ENCODE assay signal across 21 mouse cellular contexts in genomic region chr2:148896219-148896618, GRCm38 (mm10). TPM values are rescaled to one million over a fixed set of nuclear protein-coding genes. Genes with fewer than 3 reads are reported as not detected.
DNase-seq lines count a peak whose midpoint lies in the region; ATAC-seq and TF ChIP-seq lines count a peak whose summit lies in the region.
"Had no signal": no experiment of that assay in that cellular context is flagged by ENCODE, and none has a peak within 500 bp of the region (broad histone marks: within the 10 kb centered on the region; RNA-seq: fewer than 3 reads in every experiment).

No protein-coding gene starts in this region.

- no peaks in the 10 kb centered on the region for H3K4me1 ChIP-seq in limb, embryonic 11.5 days (ENCODE audit: control insufficient read depth, insufficient read depth, low read length)
- H3K4me1 ChIP-seq in limb, embryonic 10.5 days, result no peaks in the 10 kb centered on the region
- no peaks in the 10 kb centered on the region for H3K4me1 ChIP-seq in limb, embryonic 15.5 days
- H3K4me1 ChIP-seq in hindbrain, postnatal 0 days (ENCODE audit: insufficient read depth, low read length), result no peaks in the 10 kb centered on the region
- H3K4me1 ChIP-seq: forebrain, embryonic 15.5 days; hindbrain, embryonic 13.5 days; intestine, embryonic 15.5 days had no signal

- no peak overlapping the region for H3K9ac ChIP-seq in limb, embryonic 11.5 days (ENCODE audit: low read length)
- no peak overlapping the region for H3K9ac ChIP-seq in limb, embryonic 15.5 days
- H3K9ac ChIP-seq in hindbrain, postnatal 0 days (replicated peaks; ENCODE audit: low read length), result no peak overlapping the region
- H3K9ac ChIP-seq: forebrain, embryonic 15.5 days; hindbrain, embryonic 13.5 days; intestine, embryonic 15.5 days had no signal

- H3K4me3 ChIP-seq in gastrocnemius, adult 2 months, result no peak overlapping the region
- H3K4me3 ChIP-seq in limb, embryonic 11.5 days (ENCODE audit: low read depth, low read length), result no peak overlapping the region
- H3K4me3 ChIP-seq in limb, embryonic 10.5 days, result no peak overlapping the region
- H3K4me3 ChIP-seq in limb, embryonic 15.5 days, result no peak overlapping the region
- H3K4me3 ChIP-seq in hindbrain, postnatal 0 days (ENCODE audit: low read length), result no peak overlapping the region
- H3K4me3 ChIP-seq: forebrain, embryonic 15.5 days; heart, adult 2 months; hindbrain, embryonic 13.5 days; intestine, embryonic 15.5 days had no signal

- WGBS in limb, embryonic 11.5 days, result 92% methylated on average over 1 of the region's 1 CpGs
- WGBS in limb, embryonic 10.5 days, result 87% methylated on average over 1 of the region's 1 CpGs
- WGBS in limb, embryonic 15.5 days, result 83% methylated on average over 1 of the region's 1 CpGs
- WGBS in hindbrain, postnatal 0 days, result 79% methylated on average over 1 of the region's 1 CpGs

- ATAC-seq in limb, embryonic 11.5 days (ENCODE audit: insufficient number of reproducible peaks, low FRiP score, low TSS enrichment, low read depth), result peak; percentile 63
- ATAC-seq in limb, embryonic 15.5 days (ENCODE audit: insufficient number of reproducible peaks, low FRiP score, low TSS enrichment, low read depth), result peak; percentile 65; the same call in 1 of the 2 replicates
- no peak for ATAC-seq in hindbrain, postnatal 0 days
- ATAC-seq: forebrain, embryonic 15.5 days; intestine, embryonic 15.5 days had no signal

- no peaks in the 10 kb centered on the region for H3K36me3 ChIP-seq in limb, embryonic 11.5 days (ENCODE audit: control insufficient read depth, insufficient read depth, low read length)
- no peaks in the 10 kb centered on the region for H3K36me3 ChIP-seq in limb, embryonic 10.5 days
- no peaks in the 10 kb centered on the region for H3K36me3 ChIP-seq in limb, embryonic 15.5 days
- H3K36me3 ChIP-seq in hindbrain, postnatal 0 days (ENCODE audit: insufficient read depth, low read length), result no peaks in the 10 kb centered on the region
- H3K36me3 ChIP-seq: forebrain, embryonic 15.5 days; hindbrain, embryonic 13.5 days; intestine, embryonic 15.5 days had no signal

- TF ChIP-seq CTCF in gastrocnemius, adult 2 months (IDR thresholded peaks at IDR 0.05), result no peak
- no peak for TF ChIP-seq CTCF in hindbrain, postnatal 0 days (IDR thresholded peaks at IDR 0.05; ENCODE audit: low read depth)

- H3K27me3 ChIP-seq in limb, embryonic 11.5 days (ENCODE audit: control insufficient read depth, insufficient read depth, low read length), result no peaks in the 10 kb centered on the region
- no peaks in the 10 kb centered on the region for H3K27me3 ChIP-seq in limb, embryonic 10.5 days (ENCODE audit: low read depth, poor library complexity, severe bottlenecking)
- H3K27me3 ChIP-seq in limb, embryonic 15.5 days, result no peaks in the 10 kb centered on the region
- H3K27me3 ChIP-seq in hindbrain, postnatal 0 days (ENCODE audit: insufficient read depth, low read length), result no peaks in the 10 kb centered on the region
- H3K27me3 ChIP-seq: forebrain, embryonic 15.5 days; hindbrain, embryonic 13.5 days; intestine, embryonic 15.5 days had no signal

- H3K27ac ChIP-seq in gastrocnemius, adult 2 months, result peak overlapping the region; percentile 56
- no peak overlapping the region for H3K27ac ChIP-seq in limb, embryonic 11.5 days (replicated peaks; ENCODE audit: low read depth, low read length)
- no peak overlapping the region for H3K27ac ChIP-seq in limb, embryonic 10.5 days
- no peak overlapping the region for H3K27ac ChIP-seq in limb, embryonic 15.5 days
- H3K27ac ChIP-seq in hindbrain, postnatal 0 days, result no peak overlapping the region
- H3K27ac ChIP-seq: forebrain, embryonic 15.5 days; heart, adult 2 months; hindbrain, embryonic 13.5 days; intestine, embryonic 15.5 days had no signal

- intact Hi-C loops in gastrocnemius, adult 2 months (cut with DNase I), result no loop called here

- DNase-seq in gastrocnemius, adult 2 months, result peak; percentile 31
- DNase-seq in gastrocnemius, adult 8-10 months (ENCODE audit: low spot score in 2 of 2), result no peak
- no peak for DNase-seq in limb, embryonic 11.5 days (ENCODE audit: low spot score)
- DNase-seq in limb, embryonic 10.5 days (ENCODE audit: low spot score), result no peak
- no peak for DNase-seq in hindbrain, postnatal 0 days (ENCODE audit: low spot score)
- DNase-seq: adrenal gland, postnatal 25 days; cerebellum, adult 18-20 months; cerebellum, adult 9-11 months; cerebellum, postnatal 36 days; gastrocnemius, postnatal 36 days; heart, adult 2 months had no signal

- H3K4me2 ChIP-seq in limb, embryonic 11.5 days (ENCODE audit: low read depth, severe bottlenecking), result no peak overlapping the region
- no peak overlapping the region for H3K4me2 ChIP-seq in limb, embryonic 15.5 days
- H3K4me2 ChIP-seq in hindbrain, postnatal 0 days (ENCODE audit: low read depth, low read length), result no peak overlapping the region
- H3K4me2 ChIP-seq: forebrain, embryonic 15.5 days; heart, embryonic 11.5 days; hindbrain, embryonic 13.5 days; intestine, embryonic 15.5 days had no signal

- no peaks in the 10 kb centered on the region for H3K9me3 ChIP-seq in limb, embryonic 11.5 days (ENCODE audit: control insufficient read depth, low read length)
- H3K9me3 ChIP-seq in limb, embryonic 10.5 days (replicated peaks), result no peaks in the 10 kb centered on the region
- H3K9me3 ChIP-seq in limb, embryonic 15.5 days, result no peaks in the 10 kb centered on the region
- no peaks in the 10 kb centered on the region for H3K9me3 ChIP-seq in hindbrain, postnatal 0 days (ENCODE audit: low read length)
- H3K9me3 ChIP-seq: forebrain, embryonic 15.5 days; hindbrain, embryonic 13.5 days; intestine, embryonic 15.5 days had no signal

RNA-seq across cellular contexts. Expression of gene Cst3, which starts 20.7 kb away (rescaled TPM):
- 100 to 1,000 TPM; 519 to 664 TPM for total RNA-seq in gastrocnemius, adult 2 months (2021)
- total RNA-seq in gastrocnemius, adult 8-10 months (2022), result 100 to 1,000 TPM; 477 to 640 (median 523) TPM
- polyA plus RNA-seq in limb, embryonic 11.5 days (2014; fragmentation: Nextera tagmentation; extraction: Ambion mirVana), result 246 and 272 TPM in 2 replicates
- 209 and 241 TPM in 2 replicates for polyA plus RNA-seq in limb, embryonic 10.5 days (2016; fragmentation: Nextera tagmentation; extraction: Ambion mirVana)
- polyA plus RNA-seq in limb, embryonic 15.5 days (2015; fragmentation: Nextera tagmentation; extraction: Ambion mirVana), result 548 and 588 TPM in 2 replicates
- 787 and 928 TPM in 2 replicates for total RNA-seq in hindbrain, postnatal 0 days (2014; rRNA removed)
- polyA plus RNA-seq in hindbrain, postnatal 0 days (2015; fragmentation: Nextera tagmentation; extraction: Ambion mirVana), result 1,585 and 1,721 TPM in 2 replicates

RNA-seq across cellular contexts. Expression of gene 9230104L09Rik, which starts 31.4 kb away (rescaled TPM):
- 1 to 10 TPM in 1 of 2 experiments, not detected in 1; 1.3 TPM for total RNA-seq in gastrocnemius, adult 2 months (2021)
- total RNA-seq in gastrocnemius, adult 8-10 months (2022), result 1 to 10 TPM in 3 of 4 experiments, under 1 TPM in 1; 0.47 to 2.8 (median 1.9) TPM
- polyA plus RNA-seq in limb, embryonic 11.5 days (2014; fragmentation: Nextera tagmentation; extraction: Ambion mirVana), result not detected in 2 replicates
- not detected in 2 replicates for polyA plus RNA-seq in limb, embryonic 10.5 days (2016; fragmentation: Nextera tagmentation; extraction: Ambion mirVana)
- not detected in 2 replicates for polyA plus RNA-seq in limb, embryonic 15.5 days (2015; fragmentation: Nextera tagmentation; extraction: Ambion mirVana)
- not detected in 2 replicates for total RNA-seq in hindbrain, postnatal 0 days (2014; rRNA removed)
- not detected in 2 replicates for polyA plus RNA-seq in hindbrain, postnatal 0 days (2015; fragmentation: Nextera tagmentation; extraction: Ambion mirVana)
- total RNA-seq: ES-E14; hematopoietic stem cell, adult 5-6 weeks had no signal
- polyA plus RNA-seq: adrenal gland, adult 2 months; forebrain, embryonic 11.5 days; forebrain, embryonic 15.5 days; frontal cortex, adult 2 months; heart, embryonic 11.5 days; hindbrain, embryonic 13.5 days; intestine, embryonic 15.5 days had no signal
